Mouse (Mus musculus) cortical plate, adult 2 months (tissue): ENCODE data around the gene Cryga.
"Not testable (repeated sequence)": the region's sequence is repeated elsewhere in the genome, so short reads cannot be mapped to it uniquely, and the experiment has no call there.

Experiments
- CTCF ChIP-seq: fragments of 200-500 bp; IDR thresholded peaks from 2 replicates; pipeline ENCODE4 v1.5.1; 2011; ENCODE audit warnings: mild to moderate bottlenecking, control low read depth, low read length; ENCODE audit not compliant: insufficient read depth; ENCODE audit errors: extremely low read depth
- POLR2A ChIP-seq: fragments of 200-500 bp; IDR thresholded peaks from 2 replicates; pipeline ENCODE4 v1.6.1; 2011; ENCODE audit warnings: mild to moderate bottlenecking, low read length, control low read depth; ENCODE audit not compliant: insufficient read depth; ENCODE audit errors: extremely low read depth

GRCm38 (mm10) chr1:65050952-65051351 lies 52.2 kb downstream of the Cryga start, which contains the start of gene Cryge:
- not testable (repeated sequence) for TF ChIP-seq POLR2A, CTCF
